Mouse (Mus musculus) megakaryocyte, embryonic 14.5 days (primary cell): ENCODE data around the gene Hdac4. TPM values are rescaled to one million over a fixed set of nuclear protein-coding genes. Genes with fewer than 3 reads are reported as not detected.

ENCODE experiments used
- H3K27me3 ChIP-seq: replicated peaks from 2 replicates; pipeline ENCODE3; 2012; ENCODE audit warnings: inconsistent platforms
- H3K36me3 ChIP-seq: replicated peaks from 2 replicates; pipeline ENCODE3; 2012; ENCODE audit warnings: low read length, inconsistent platforms, mixed read lengths
- H3K4me1 ChIP-seq: 2 replicates; pipeline ENCODE4 v1.6.1; 2012; ENCODE audit warnings: inconsistent platforms
- H3K4me3 ChIP-seq: replicated peaks from 2 replicates; pipeline ENCODE3; 2012; ENCODE audit warnings: moderate library complexity, mild to moderate bottlenecking, inconsistent platforms
- H3K9me3 ChIP-seq: 2 replicates; pipeline ENCODE4 v1.6.1; 2012; ENCODE audit warnings: inconsistent platforms
- FLI1 ChIP-seq: IDR thresholded peaks from 2 replicates; pipeline ENCODE4 v1.6.1; 2012; ENCODE audit warnings: low read length, inconsistent platforms, mixed read lengths
- GATA1 ChIP-seq: IDR thresholded peaks from 3 replicates; pipeline ENCODE4 v1.6.1; 2012; ENCODE audit warnings: mixed read lengths, low read length, inconsistent platforms, borderline replicate concordance
- polyA plus RNA-seq: library from polyadenylated mRNA; stranded (reverse); fragments of >175 nt; gene quantifications from 2 replicates; pipeline ENCODE4 v1.2.3, GENCODE M21; 2012; ENCODE audit warnings: low replicate concordance; ENCODE audit not compliant: insufficient read depth

Gene Hdac4
- polyA plus RNA-seq, 1 experiment: 3.6 TPM

- no peaks in the 10 kb centered on the region for H3K9me3 ChIP-seq
- peaks cover 36% of the 10 kb centered on the region for H3K4me1 ChIP-seq
- no peak for TF ChIP-seq FLI1
- TF ChIP-seq GATA1: no peak
- peaks cover 18% of the 10 kb centered on the region for H3K36me3 ChIP-seq
- H3K27me3 ChIP-seq: peaks cover 6% of the 10 kb centered on the region
- peak overlapping the region; percentile 0 for H3K4me3 ChIP-seq
These were observed 58.2 kb downstream of the Hdac4 start for GRCm38 (mm10) chr1:92137136-92137848.

- Histone ChIP-seq H3K9me3 (no peaks in the 10 kb centered on the region), H3K4me1 (peaks cover 36% of the 10 kb centered on the region), H3K27me3 (peaks cover 6% of the 10 kb centered on the region), H3K36me3 (peaks cover 17% of the 10 kb centered on the region), H3K4me3 (peak overlapping the region; percentile 15)
- TF ChIP-seq FLI1 (no peak), GATA1 (no peak)
These were observed 59.1 kb downstream of the Hdac4 start for GRCm38 (mm10) chr1:92136362-92136761.

GRCm38 (mm10) chr1:92132181-92132580, 63.3 kb downstream of the Hdac4 start:
- Histone ChIP-seq H3K4me3 (no peak overlapping the region), H3K9me3 (no peaks in the 10 kb centered on the region), H3K36me3 (no peaks in the 10 kb centered on the region), H3K4me1 (peaks cover 42% of the 10 kb centered on the region), H3K27me3 (peaks cover 2% of the 10 kb centered on the region)
- TF ChIP-seq FLI1: no peak
- TF ChIP-seq GATA1: no peak

- H3K4me3 ChIP-seq: no peak overlapping the region
- TF ChIP-seq FLI1 (no peak), GATA1 (no peak)
- no peaks in the 10 kb centered on the region for H3K36me3 ChIP-seq
- peaks cover 2% of the 10 kb centered on the region for H3K27me3 ChIP-seq
- H3K9me3 ChIP-seq: no peaks in the 10 kb centered on the region
- peaks cover 32% of the 10 kb centered on the region for H3K4me1 ChIP-seq
These were observed 64.9 kb downstream of the Hdac4 start for GRCm38 (mm10) chr1:92130470-92131100.

GRCm38 (mm10) chr1:92129751-92130150, 65.7 kb downstream of the Hdac4 start:
- peaks cover 30% of the 10 kb centered on the region for H3K4me1 ChIP-seq

GRCm38 (mm10) chr1:92127785-92128184, 67.7 kb downstream of the Hdac4 start:
- H3K36me3 ChIP-seq: no peaks in the 10 kb centered on the region
- H3K4me3 ChIP-seq: no peak overlapping the region
- H3K4me1 ChIP-seq: peaks cover 42% of the 10 kb centered on the region
- no peaks in the 10 kb centered on the region for H3K9me3 ChIP-seq
- peaks cover 2% of the 10 kb centered on the region for H3K27me3 ChIP-seq
- TF ChIP-seq GATA1: no peak
- TF ChIP-seq FLI1: no peak

More at GRCm38 (mm10) chr1:92129751-92130150, 65.7 kb downstream of the Hdac4 start:
- Histone ChIP-seq H3K4me3 (no peak overlapping the region), H3K36me3 (no peaks in the 10 kb centered on the region), H3K27me3 (peaks cover 2% of the 10 kb centered on the region), H3K9me3 (no peaks in the 10 kb centered on the region)
- TF ChIP-seq GATA1: no peak
- no peak for TF ChIP-seq FLI1

GRCm38 (mm10) chr1:92127366-92127765, 68.1 kb downstream of the Hdac4 start:
- H3K9me3 ChIP-seq: no peaks in the 10 kb centered on the region
- peaks cover 2% of the 10 kb centered on the region for H3K27me3 ChIP-seq
- H3K4me1 ChIP-seq: peaks cover 42% of the 10 kb centered on the region
- H3K36me3 ChIP-seq: no peaks in the 10 kb centered on the region
- peak overlapping the region; percentile 15 for H3K4me3 ChIP-seq
- TF ChIP-seq GATA1: no peak
- no peak for TF ChIP-seq FLI1

- Histone ChIP-seq H3K4me1 (peaks cover 41% of the 10 kb centered on the region), H3K27me3 (no peaks in the 10 kb centered on the region), H3K4me3 (no peak overlapping the region), H3K36me3 (no peaks in the 10 kb centered on the region), H3K9me3 (no peaks in the 10 kb centered on the region)
- TF ChIP-seq GATA1 (no peak), FLI1 (no peak)
These were observed 70.8 kb downstream of the Hdac4 start for GRCm38 (mm10) chr1:92124497-92125201.

GRCm38 (mm10) chr1:92119303-92119702, 76.2 kb downstream of the Hdac4 start:
- Histone ChIP-seq H3K27me3 (peaks cover 2% of the 10 kb centered on the region), H3K4me1 (peaks cover 25% of the 10 kb centered on the region), H3K9me3 (no peaks in the 10 kb centered on the region), H3K36me3 (peaks cover 7% of the 10 kb centered on the region), H3K4me3 (no peak overlapping the region)
- TF ChIP-seq FLI1: no peak
- no peak for TF ChIP-seq GATA1

- Histone ChIP-seq H3K36me3 (peaks cover 7% of the 10 kb centered on the region), H3K9me3 (no peaks in the 10 kb centered on the region), H3K4me1 (peaks cover 23% of the 10 kb centered on the region), H3K4me3 (no peak overlapping the region), H3K27me3 (peaks cover 2% of the 10 kb centered on the region)
- TF ChIP-seq FLI1 (no peak), GATA1 (no peak)
These were observed 77.9 kb downstream of the Hdac4 start for GRCm38 (mm10) chr1:92117597-92117996.
